Mouse (Mus musculus) embryonic facial prominence, embryonic 12.5 days (tissue): ENCODE results near the gene Ctxn1. TPM values are rescaled to one million over a fixed set of nuclear protein-coding genes. Genes with fewer than 3 reads are reported as not detected.
A peak's percentile ranks its signal among the peaks of the same experiment; 100 is the strongest.

Source experiments
- ATAC-seq: fragments of 200-750 bp; cut with Nextera tagmentation; 2 replicates; pipeline ENCODE4 v1.8.0; 2017; ENCODE audit not compliant: insufficient number of reproducible peaks, insufficient read depth, low FRiP score, low TSS enrichment
- H3K27ac ChIP-seq: fragments of 300-500 bp; sonication (generic); 2 replicates; pipeline ENCODE4 v1.5.1; 2016; ENCODE audit warnings: mild to moderate bottlenecking
- H3K27me3 ChIP-seq: fragments of 300-500 bp; sonication (generic); 2 replicates; pipeline ENCODE4 v1.6.1; 2016; ENCODE audit warnings: mild to moderate bottlenecking, moderate library complexity
- H3K36me3 ChIP-seq: fragments of 300-500 bp; sonication (generic); 2 replicates; pipeline ENCODE4 v1.6.1; 2016; ENCODE audit warnings: mild to moderate bottlenecking
- H3K4me1 ChIP-seq: fragments of 300-500 bp; sonication (generic); 2 replicates; pipeline ENCODE4 v1.6.1; 2016
- H3K4me2 ChIP-seq: fragments of 300-500 bp; sonication (generic); replicated peaks from 2 replicates; pipeline ENCODE4 v1.6.1; 2016; ENCODE audit warnings: mild to moderate bottlenecking, moderate library complexity
- H3K4me3 ChIP-seq: fragments of 300-500 bp; sonication (generic); 2 replicates; pipeline ENCODE4 v1.5.1; 2016; ENCODE audit warnings: mild to moderate bottlenecking
- H3K9ac ChIP-seq: fragments of 300-500 bp; sonication (generic); 2 replicates; pipeline ENCODE4 v1.6.1; 2016; ENCODE audit warnings: mild to moderate bottlenecking, moderate library complexity
- H3K9me3 ChIP-seq: fragments of 300-500 bp; sonication (generic); 2 replicates; pipeline ENCODE4 v1.6.1; 2016; ENCODE audit warnings: mild to moderate bottlenecking, moderate library complexity
- WGBS: fragments of 180-500 bp; shearing (Covaris S2); methylation state at CpG from one replicate; pipeline ENCODE4 v1.1.7; 2016; 5-methylcytosine and 5-hydroxymethylcytosine counted together
- polyA plus RNA-seq: library from polyadenylated mRNA; unstranded; fragments of >200 nt; fragmentation: Nextera tagmentation; extraction: Ambion mirVana; gene quantifications from 2 replicates; pipeline ENCODE4 v1.2.1, GENCODE M21; 2016

The Ctxn1 gene
- 120 and 141 TPM in 2 replicates for polyA plus RNA-seq

- H3K36me3 ChIP-seq: peaks cover 79% of the 10 kb centered on the region
- peak within 1 kb of the TSS; percentile 88 for H3K4me3 ChIP-seq
- peak within 1 kb of the TSS; percentile 58 for H3K4me2 ChIP-seq
- no peaks in the 10 kb centered on the region for H3K27me3 ChIP-seq
- peak; percentile 88 for ATAC-seq
- H3K4me1 ChIP-seq: peaks cover 22% of the 10 kb centered on the region
- H3K27ac ChIP-seq: peak within 1 kb of the TSS; percentile 92
- H3K9ac ChIP-seq: peak within 1 kb of the TSS; percentile 89
- 9% methylated on average over 17 of the region's 33 CpGs for WGBS
- H3K9me3 ChIP-seq: no peaks in the 10 kb centered on the region
These were observed at the start of gene Ctxn1 for GRCm38 (mm10) chr8:4259125-4259804. TSS of gene Ctxn1 (minus strand) at chr8:4259274.

DNA sequence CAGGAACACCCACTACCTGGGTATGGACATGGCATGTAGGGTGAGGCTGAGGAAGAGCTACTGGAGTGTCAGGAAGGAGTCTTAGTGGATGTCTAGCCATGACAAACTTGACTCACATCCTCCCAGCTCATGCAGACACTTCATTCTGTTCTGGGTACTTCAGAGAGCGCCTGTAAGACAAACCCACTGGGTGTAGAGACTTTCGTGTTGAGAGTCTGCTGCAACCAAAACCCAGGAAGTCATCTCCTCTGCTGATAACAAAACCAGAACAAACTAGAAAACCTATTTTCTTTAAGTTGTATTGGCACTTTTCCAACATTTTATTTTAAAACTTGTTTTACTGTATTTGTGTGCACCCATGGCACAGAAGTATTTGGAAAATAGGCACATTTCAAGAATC is 46.8 kb upstream of the Ctxn1 start:
- Histone ChIP-seq H3K4me3 (no peak overlapping the region), H3K9ac (no peak overlapping the region), H3K27ac (no peak overlapping the region), H3K36me3 (peaks cover 93% of the 10 kb centered on the region), H3K9me3 (no peaks in the 10 kb centered on the region), H3K4me2 (no peak overlapping the region), H3K27me3 (no peaks in the 10 kb centered on the region), H3K4me1 (no peaks in the 10 kb centered on the region)
- 90% methylated on average over 2 of the region's 2 CpGs for WGBS
- no peak for ATAC-seq

DNA sequence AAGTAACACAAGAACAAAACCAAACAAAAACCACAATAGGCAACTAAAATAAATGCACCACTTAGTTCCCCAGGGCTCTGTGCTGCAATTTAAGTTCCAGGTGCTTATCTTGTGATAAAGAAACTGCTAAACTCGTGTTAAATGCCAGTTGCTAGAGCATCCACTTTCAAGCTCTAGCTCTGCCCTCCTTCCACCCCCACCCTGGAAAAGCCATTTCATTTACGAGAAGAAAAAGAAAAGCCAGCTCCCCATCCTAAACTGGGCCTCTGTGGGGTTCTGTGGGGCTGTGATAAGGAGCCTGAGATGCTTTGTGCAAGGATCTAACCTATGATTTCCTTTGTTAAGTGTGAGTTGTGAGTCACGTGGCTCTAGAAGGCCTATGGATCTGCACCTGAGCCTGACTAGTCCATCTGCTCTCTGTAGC is 45.1 kb upstream of the Ctxn1 start:
- Histone ChIP-seq H3K27me3 (no peaks in the 10 kb centered on the region), H3K36me3 (peaks cover 96% of the 10 kb centered on the region), H3K4me2 (no peak overlapping the region), H3K27ac (no peak overlapping the region), H3K9ac (no peak overlapping the region), H3K4me3 (no peak overlapping the region), H3K4me1 (no peaks in the 10 kb centered on the region), H3K9me3 (no peaks in the 10 kb centered on the region)
- WGBS: 76% methylated on average over 3 of the region's 3 CpGs
- ATAC-seq: no peak

GRCm38 (mm10) chr8:4297822-4298221 is 38.7 kb upstream of the Ctxn1 start:
- no peaks in the 10 kb centered on the region for H3K27me3 ChIP-seq
- H3K9me3 ChIP-seq: no peaks in the 10 kb centered on the region
- H3K4me2 ChIP-seq: no peak overlapping the region
- H3K36me3 ChIP-seq: peaks cover 83% of the 10 kb centered on the region
- H3K9ac ChIP-seq: no peak overlapping the region
- no peak overlapping the region for H3K27ac ChIP-seq
- no peak for ATAC-seq
- WGBS: 91% methylated on average over 4 of the region's 4 CpGs
- no peak overlapping the region for H3K4me3 ChIP-seq
- no peaks in the 10 kb centered on the region for H3K4me1 ChIP-seq

DNA sequence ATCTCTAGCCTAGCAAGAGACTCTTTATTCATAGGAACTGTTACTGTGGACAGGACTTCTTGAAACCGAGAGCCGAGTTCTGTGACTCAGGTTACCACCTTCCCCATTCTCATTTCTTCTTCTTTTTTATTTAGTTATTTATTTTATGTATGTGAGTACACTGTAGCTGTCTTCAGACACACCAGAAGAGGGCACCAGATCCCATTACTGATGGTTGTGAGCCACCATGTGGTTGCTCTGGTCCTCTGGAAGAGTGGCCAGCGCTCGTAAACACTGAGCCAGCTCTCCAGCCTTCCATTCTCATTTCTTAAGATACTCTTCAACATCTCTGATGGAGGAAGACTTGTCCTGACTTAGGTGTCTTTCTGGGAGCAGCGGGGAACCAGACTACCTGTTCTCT is 33.7 kb upstream of the Ctxn1 start:
- H3K27ac ChIP-seq: no peak overlapping the region
- ATAC-seq: no peak
- no peak overlapping the region for H3K4me2 ChIP-seq
- H3K9me3 ChIP-seq: no peaks in the 10 kb centered on the region
- peaks cover 79% of the 10 kb centered on the region for H3K36me3 ChIP-seq
- no peak overlapping the region for H3K4me3 ChIP-seq
- H3K9ac ChIP-seq: no peak overlapping the region
- 93% methylated on average over 5 of the region's 5 CpGs for WGBS
- H3K27me3 ChIP-seq: no peaks in the 10 kb centered on the region
- H3K4me1 ChIP-seq: no peaks in the 10 kb centered on the region

- H3K4me1 ChIP-seq: peaks cover 7% of the 10 kb centered on the region
- WGBS: 28% methylated on average over 9 of the region's 9 CpGs
- no peaks in the 10 kb centered on the region for H3K27me3 ChIP-seq
- H3K9me3 ChIP-seq: no peaks in the 10 kb centered on the region
- ATAC-seq: peak; percentile 47; the same call in 1 of the 2 replicates
- peak overlapping the region; percentile 66 for H3K9ac ChIP-seq
- peak overlapping the region; percentile 72 for H3K4me2 ChIP-seq
- peaks cover 18% of the 10 kb centered on the region for H3K36me3 ChIP-seq
- H3K4me3 ChIP-seq: peak overlapping the region; percentile 64
- peak overlapping the region; percentile 41; the same call in 1 of the 2 replicates for H3K27ac ChIP-seq
These were observed 17.0 kb upstream of the Ctxn1 start for GRCm38 (mm10) chr8:4276111-4276465.

DNA sequence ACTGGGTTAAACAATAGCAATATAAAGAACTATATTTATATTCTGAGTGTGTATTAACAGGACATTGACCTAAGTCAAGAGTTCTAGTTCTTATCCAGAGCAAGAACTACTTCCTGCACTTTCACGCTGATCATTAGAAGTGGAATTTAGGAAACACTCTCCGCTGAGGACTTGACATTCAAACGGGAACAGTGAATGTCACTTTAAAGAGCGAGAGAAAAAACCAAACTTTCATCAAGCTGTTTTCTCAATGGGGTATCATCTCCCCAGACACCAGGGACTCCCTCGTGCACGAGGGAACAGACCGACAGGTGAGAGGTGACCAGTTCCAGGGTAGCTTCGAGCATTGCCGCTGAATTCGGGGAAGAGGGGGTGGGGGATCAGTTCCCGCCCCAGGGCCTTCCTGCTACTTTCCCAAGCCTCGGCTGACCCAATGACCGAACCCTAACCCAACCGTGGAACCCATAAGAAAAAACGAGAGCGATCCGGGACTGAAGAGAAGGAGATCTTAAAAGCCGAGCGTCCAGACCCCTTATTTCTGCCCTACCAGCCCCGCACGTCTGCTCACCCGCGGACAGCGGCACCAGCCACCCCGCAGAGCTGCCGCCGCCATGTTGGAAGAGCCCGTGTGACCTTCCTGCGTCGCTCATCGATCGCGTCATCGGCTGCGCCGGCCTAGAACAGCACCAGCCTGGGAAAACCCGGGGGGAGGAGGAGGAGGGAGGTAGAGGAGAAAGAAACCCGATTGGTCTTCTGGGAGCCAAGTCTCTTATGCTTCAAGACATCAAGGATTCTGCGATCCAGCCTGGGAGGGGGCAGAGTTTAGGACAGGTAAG is 16.4 kb upstream of the Ctxn1 start, which contains the start of gene Timm44:
Gene Timm44 (minus strand): TSS at position 639 of the 836 bp plus-strand sequence.
- peak within 1 kb of the TSS; percentile 66 for H3K9ac ChIP-seq
- H3K9me3 ChIP-seq: no peaks in the 10 kb centered on the region
- H3K27me3 ChIP-seq: no peaks in the 10 kb centered on the region
- peak; percentile 91 for ATAC-seq
- H3K27ac ChIP-seq: peak within 1 kb of the TSS; percentile 41; the same call in 1 of the 2 replicates
- peak within 1 kb of the TSS; percentile 64 for H3K4me3 ChIP-seq
- under 1% methylated on average over 39 of the region's 39 CpGs for WGBS
- H3K36me3 ChIP-seq: peaks cover 23% of the 10 kb centered on the region
- peaks cover 7% of the 10 kb centered on the region for H3K4me1 ChIP-seq
- H3K4me2 ChIP-seq: peak within 1 kb of the TSS; percentile 72

- Histone ChIP-seq H3K27me3 (no peaks in the 10 kb centered on the region), H3K4me1 (peaks cover under 1% of the 10 kb centered on the region; the same call in 1 of the 2 replicates), H3K4me3 (no peak overlapping the region), H3K36me3 (peaks cover 78% of the 10 kb centered on the region), H3K9ac (no peak overlapping the region), H3K27ac (no peak overlapping the region), H3K9me3 (no peaks in the 10 kb centered on the region), H3K4me2 (no peak overlapping the region)
- 91% methylated on average over 6 of the region's 6 CpGs for WGBS
- no peak for ATAC-seq
These were observed 10.5 kb upstream of the Ctxn1 start for GRCm38 (mm10) chr8:4269609-4270008.

DNA sequence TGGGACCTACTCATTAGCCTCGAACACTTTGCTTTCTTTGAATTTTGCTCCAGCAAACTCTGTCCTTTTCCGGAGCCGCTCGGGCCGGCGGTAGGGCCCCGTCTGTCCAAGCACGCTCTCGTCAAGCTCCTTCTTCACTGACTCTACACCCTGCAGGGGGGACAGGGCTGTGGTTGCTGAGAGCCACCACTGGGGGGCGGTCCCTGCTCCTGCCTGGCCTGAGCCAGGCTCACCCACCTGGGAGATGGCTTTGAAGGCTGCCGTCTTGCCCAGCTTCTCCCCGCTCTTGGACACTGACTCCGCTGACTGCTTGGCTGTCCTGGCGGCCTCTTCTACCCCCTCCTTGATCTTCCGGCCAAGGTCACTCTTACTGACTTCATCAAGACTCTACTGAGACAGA is 8.6 kb upstream of the Ctxn1 start:
- H3K27ac ChIP-seq: no peak overlapping the region
- H3K27me3 ChIP-seq: no peaks in the 10 kb centered on the region
- no peak for ATAC-seq
- WGBS: 77% methylated on average over 15 of the region's 15 CpGs
- H3K4me2 ChIP-seq: no peak overlapping the region
- no peak overlapping the region for H3K9ac ChIP-seq
- H3K36me3 ChIP-seq: peaks cover 87% of the 10 kb centered on the region
- no peak overlapping the region for H3K4me3 ChIP-seq
- H3K4me1 ChIP-seq: no peaks in the 10 kb centered on the region
- H3K9me3 ChIP-seq: no peaks in the 10 kb centered on the region

- H3K27ac ChIP-seq: no peak overlapping the region
- no peak overlapping the region for H3K4me2 ChIP-seq
- no peak overlapping the region for H3K4me3 ChIP-seq
- no peaks in the 10 kb centered on the region for H3K4me1 ChIP-seq
- 89% methylated on average over 15 of the region's 15 CpGs for WGBS
- H3K9me3 ChIP-seq: no peaks in the 10 kb centered on the region
- peaks cover 94% of the 10 kb centered on the region for H3K36me3 ChIP-seq
- H3K9ac ChIP-seq: no peak overlapping the region
- no peaks in the 10 kb centered on the region for H3K27me3 ChIP-seq
- no peak for ATAC-seq
These were observed 6.3 kb upstream of the Ctxn1 start for GRCm38 (mm10) chr8:4265160-4265914.

GRCm38 (mm10) chr8:4263105-4263791 is 4.2 kb upstream of the Ctxn1 start:
- H3K9me3 ChIP-seq: no peaks in the 10 kb centered on the region
- H3K27ac ChIP-seq: no peak overlapping the region
- H3K9ac ChIP-seq: no peak overlapping the region
- no peak overlapping the region for H3K4me2 ChIP-seq
- no peak overlapping the region for H3K4me3 ChIP-seq
- no peak for ATAC-seq
- H3K4me1 ChIP-seq: peaks cover 7% of the 10 kb centered on the region; the same call in 1 of the 2 replicates
- no peaks in the 10 kb centered on the region for H3K27me3 ChIP-seq
- 85% methylated on average over 8 of the region's 8 CpGs for WGBS
- H3K36me3 ChIP-seq: peaks cover 85% of the 10 kb centered on the region
